Mouse (Mus musculus) gonadal fat pad, adult 2 months (tissue): ENCODE measurements around the gene Gm10188. TPM values are rescaled to one million over a fixed set of nuclear protein-coding genes. Genes with fewer than 3 reads are reported as not detected.

Experiments
- DNase-seq: peaks from one replicate; pipeline ENCODE4 v3.0.0-alpha.2; 2012; ENCODE audit warnings: low read depth
- polyA plus RNA-seq: library from polyadenylated mRNA; depleted of rRNA; stranded (reverse); fragments of >200 nt; gene quantifications from 2 replicates; pipeline ENCODE4 v1.2.3, GENCODE M21; 2012; rRNA removed

Gene Gm10188
- polyA plus RNA-seq, 1 experiment: not detected

DNA sequence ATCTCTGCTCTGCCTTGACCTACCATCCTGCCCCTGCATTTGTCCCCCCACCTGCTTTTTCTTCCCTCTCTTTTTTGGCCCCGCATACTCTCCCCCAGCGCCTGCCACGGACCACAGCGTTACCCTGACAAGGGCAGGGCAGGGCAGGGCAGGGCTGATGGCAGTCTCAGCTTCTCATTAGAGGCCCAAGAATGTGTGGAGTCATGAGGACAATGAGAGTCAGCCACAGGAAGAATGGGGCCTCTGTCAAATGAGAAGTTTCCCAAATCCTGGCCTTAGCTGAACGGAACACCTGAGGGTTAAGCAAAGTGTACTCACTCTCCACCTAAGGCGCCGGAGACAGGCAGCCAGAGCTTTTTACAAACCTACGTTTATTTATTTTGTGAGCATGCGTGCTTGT, 34.5 kb downstream of the Gm10188 start:
- DNase-seq: no peak

DNA sequence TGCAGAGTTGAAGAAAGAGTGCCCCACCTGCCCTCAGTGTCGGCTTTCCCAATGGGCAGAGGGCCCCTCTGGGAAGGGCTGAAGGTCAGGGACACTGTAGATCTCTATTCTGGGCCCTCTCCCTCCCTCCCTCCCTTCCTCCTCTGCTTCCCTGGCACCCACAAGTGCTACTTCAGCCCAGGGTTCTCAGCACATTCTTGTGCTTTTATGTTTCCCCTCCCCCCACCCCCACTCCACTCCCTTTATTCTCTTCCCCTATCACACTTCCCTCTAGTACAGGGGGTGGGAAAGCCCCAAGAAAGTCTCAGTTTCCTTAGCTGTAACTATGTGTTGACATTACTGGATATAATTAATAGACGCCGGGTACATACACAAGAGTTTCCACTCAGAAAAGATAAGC, 34.9 kb downstream of the Gm10188 start:
- no peak for DNase-seq

- no peak for DNase-seq
These were observed 35.8 kb downstream of the Gm10188 start for GRCm38 (mm10) chr1:132193806-132194205.

DNA sequence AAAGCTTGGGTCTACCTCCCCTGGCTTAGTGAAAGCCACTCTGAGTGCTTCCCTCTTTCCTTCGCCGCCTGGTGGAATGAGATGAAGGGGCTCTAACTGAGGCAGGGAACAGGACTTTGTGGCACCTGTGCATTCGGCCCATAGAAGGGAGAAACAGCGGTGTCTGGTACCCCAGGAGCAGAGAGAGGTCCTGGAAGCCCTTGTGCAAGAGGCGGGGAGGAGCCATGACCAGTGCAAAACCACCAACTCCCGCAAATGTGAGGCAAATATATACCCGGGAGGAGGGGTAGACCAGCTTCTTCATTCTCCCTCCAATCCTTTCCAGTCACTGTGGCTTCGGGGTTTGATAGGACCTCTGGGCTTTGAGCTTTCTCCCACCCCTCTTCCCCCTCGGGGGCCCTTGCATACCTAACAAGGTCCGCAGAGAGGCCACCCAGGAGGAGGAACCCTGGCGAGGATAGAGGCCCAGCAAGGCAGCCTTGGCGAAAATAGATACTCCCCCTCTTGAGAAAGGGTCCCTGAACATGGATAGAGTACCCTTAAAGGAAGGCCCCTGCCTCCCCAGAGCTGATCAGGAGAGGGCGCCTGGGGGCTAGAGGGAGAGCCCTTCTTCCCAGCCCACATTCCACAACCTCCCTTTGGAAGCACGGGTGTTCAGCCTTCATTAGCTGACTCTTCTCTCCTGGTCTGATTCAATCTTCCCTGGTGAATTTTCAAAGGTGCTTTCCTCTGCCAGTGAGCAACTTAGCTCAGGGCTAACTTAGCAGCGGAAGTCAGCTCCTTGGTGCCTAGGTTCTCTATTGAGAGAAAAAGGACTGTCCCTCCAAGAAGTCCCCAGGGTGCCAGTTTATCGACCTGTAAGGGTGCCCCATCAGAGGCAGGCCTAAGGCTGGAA, 37.5 kb downstream of the Gm10188 start:
- DNase-seq: no peak

- DNase-seq: no peak
These were observed 38.3 kb downstream of the Gm10188 start, which contains the start of the genes Lemd1 and AC124108.1 for GRCm38 (mm10) chr1:132191093-132191785. Gene Lemd1, plus strand, starts transcription at chr1:132191431. Gene AC124108.1, plus strand, starts transcription at chr1:132191457.

GRCm38 (mm10) chr1:132190621-132191092, 38.9 kb downstream of the Gm10188 start:
- no peak for DNase-seq

DNA sequence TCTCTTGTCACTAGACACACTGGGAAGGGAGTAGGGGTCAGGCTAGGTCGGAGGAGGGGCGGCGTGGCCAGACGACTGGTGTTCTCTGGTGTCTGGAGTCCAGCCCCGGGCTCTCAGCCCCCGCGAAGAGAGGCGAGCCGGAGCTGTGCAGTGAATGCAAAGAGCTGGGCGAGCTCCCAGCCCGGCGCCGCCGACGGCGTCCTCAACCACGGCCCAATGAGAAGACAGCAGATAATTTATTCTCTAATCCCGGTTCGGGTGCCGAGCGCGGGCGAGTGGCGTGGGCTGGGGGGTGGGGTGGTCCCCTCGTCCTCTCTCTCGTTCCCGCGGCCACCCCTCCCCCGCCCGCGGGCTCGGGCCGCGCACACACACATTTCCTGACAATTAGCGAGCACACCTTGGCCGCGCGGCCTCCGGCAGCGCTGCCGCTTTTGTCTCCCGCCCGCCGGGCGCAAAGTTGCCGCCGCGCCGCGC, 39.5 kb downstream of the Gm10188 start:
- DNase-seq: no peak

- DNase-seq: no peak
These were observed 40.3 kb downstream of the Gm10188 start for GRCm38 (mm10) chr1:132189231-132189630.

GRCm38 (mm10) chr1:132188442-132189066, 41.0 kb downstream of the Gm10188 start:
- DNase-seq: no peak

- no peak for DNase-seq
These were observed 43.3 kb downstream of the Gm10188 start for GRCm38 (mm10) chr1:132186303-132186702.

Other genes with a start within 250 kb of the Gm10188 start
- 18.4 and 30.9 TPM in 2 replicates for gene Elk4, start 222.2 kb downstream of the Gm10188 start, polyA plus RNA-seq
- gene Mfsd4a, start 161.7 kb downstream of the Gm10188 start, polyA plus RNA-seq: 1.9 and 2.4 TPM in 2 replicates
- 10.3 and 10.4 TPM in 2 replicates for gene Cdk18, start 90.1 kb downstream of the Gm10188 start, polyA plus RNA-seq
- 1.1 and 1.4 TPM in 2 replicates for gene Lemd1, start 38.3 kb downstream of the Gm10188 start, polyA plus RNA-seq
- gene AC124108.1, start 38.3 kb downstream of the Gm10188 start, polyA plus RNA-seq: 0.53 and 0.96 TPM in 2 replicates
- 0.14 and 0.26 TPM in 2 replicates for gene Klhdc8a, start 68.9 kb upstream of the Gm10188 start, polyA plus RNA-seq
- gene Nuak2, start 86.4 kb upstream of the Gm10188 start, polyA plus RNA-seq: 4.9 and 6.0 TPM in 2 replicates
- gene Tmcc2, start 161.5 kb upstream of the Gm10188 start, polyA plus RNA-seq: 8.3 and 8.7 TPM in 2 replicates
- 16.5 and 16.7 TPM in 2 replicates for gene Dstyk, start 187.8 kb upstream of the Gm10188 start, polyA plus RNA-seq
- gene Rbbp5, start 247.6 kb upstream of the Gm10188 start, polyA plus RNA-seq: 16.4 and 21.1 TPM in 2 replicates